14 mouse cellular contexts compared by ENCODE assay signal in the genomic region with DNA sequence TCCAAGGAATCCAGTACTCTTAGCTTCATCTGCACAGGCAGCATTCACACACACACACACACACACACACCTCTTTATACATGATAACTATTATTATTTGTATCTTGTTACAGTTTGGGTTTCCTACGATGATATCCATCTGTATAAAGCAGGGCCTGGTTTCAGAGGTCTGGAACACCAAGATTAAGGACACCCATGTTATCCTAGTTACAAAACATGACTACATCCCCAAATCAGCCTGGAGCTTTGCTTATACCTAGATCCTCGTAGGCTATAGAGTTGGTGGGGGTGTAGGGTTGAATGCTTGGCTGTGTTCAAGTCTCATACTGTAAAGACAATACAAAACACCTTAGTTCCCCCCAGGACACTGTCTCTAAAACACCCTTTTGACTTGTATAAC. TPM values are rescaled to one million over a fixed set of nuclear protein-coding genes. Genes with fewer than 3 reads are reported as not detected.
DNase-seq lines count a peak whose midpoint lies in the region; ATAC-seq and TF ChIP-seq lines count a peak whose summit lies in the region.
"Had no signal": no experiment of that assay in that cellular context is flagged by ENCODE, and none has a peak within 500 bp of the region (broad histone marks: within the 10 kb centered on the region; RNA-seq: fewer than 3 reads in every experiment).

No protein-coding gene starts in this region.

- no peaks in the 10 kb centered on the region for H3K36me3 ChIP-seq in heart, embryonic 13.5 days
- no peaks in the 10 kb centered on the region for H3K36me3 ChIP-seq in lung, embryonic 14.5 days (ENCODE audit: insufficient read depth)
- H3K36me3 ChIP-seq in embryonic facial prominence, embryonic 14.5 days (ENCODE audit: control insufficient read depth, insufficient read depth, low read length): no peaks in the 10 kb centered on the region
- no peaks in the 10 kb centered on the region for H3K36me3 ChIP-seq in myocyte (ENCODE audit: control insufficient read depth, insufficient read depth)
- H3K36me3 ChIP-seq: stomach, embryonic 15.5 days had no signal

- no peaks in the 10 kb centered on the region for H3K79me2 ChIP-seq in myocyte (ENCODE audit: control insufficient read depth, insufficient read depth)

- H3K4me3 ChIP-seq in heart, embryonic 13.5 days: no peak overlapping the region
- H3K4me3 ChIP-seq in lung, embryonic 14.5 days (ENCODE audit: low read depth, low read length): no peak overlapping the region
- H3K4me3 ChIP-seq in embryonic facial prominence, embryonic 14.5 days (ENCODE audit: low read depth, low read length): no peak overlapping the region
- no peak overlapping the region for H3K4me3 ChIP-seq in myocyte
- H3K4me3 ChIP-seq: erythroblast, embryonic 14.5 days; gastrocnemius, adult 2 months; stomach, embryonic 15.5 days had no signal

- DNase-seq in heart, postnatal 36 days: no peak
- no peak for DNase-seq in lung, embryonic 14.5 days
- no peak for DNase-seq in lung, adult 18-20 months
- DNase-seq in embryonic facial prominence, embryonic 14.5 days (ENCODE audit: low spot score): no peak
- DNase-seq in frontal cortex, postnatal 14 days (ENCODE audit: low spot score in 2 of 2): no peak
- DNase-seq: adrenal gland, adult 8-10 months; gastrocnemius, adult 2 months; kidney, adult 8-10 months had no signal

- no peaks in the 10 kb centered on the region for H3K9me3 ChIP-seq in heart, embryonic 13.5 days
- no peaks in the 10 kb centered on the region for H3K9me3 ChIP-seq in lung, embryonic 14.5 days (ENCODE audit: low read depth, low read length)
- no peaks in the 10 kb centered on the region for H3K9me3 ChIP-seq in embryonic facial prominence, embryonic 14.5 days (ENCODE audit: control insufficient read depth, low read length)
- H3K9me3 ChIP-seq: stomach, embryonic 15.5 days had no signal

- WGBS in heart, embryonic 13.5 days: 71% methylated on average over 2 of the region's 2 CpGs
- 67% methylated on average over 2 of the region's 2 CpGs for WGBS in lung, embryonic 14.5 days
- WGBS in embryonic facial prominence, embryonic 14.5 days: 63% methylated on average over 2 of the region's 2 CpGs

- H3ac ChIP-seq in myocyte (ENCODE audit: control insufficient read depth, insufficient read length): no peak overlapping the region

- no peak overlapping the region for H3K9ac ChIP-seq in heart, embryonic 13.5 days
- no peak overlapping the region for H3K9ac ChIP-seq in lung, embryonic 14.5 days
- H3K9ac ChIP-seq in embryonic facial prominence, embryonic 14.5 days (ENCODE audit: low read depth, low read length): no peak overlapping the region
- H3K9ac ChIP-seq: liver, embryonic 14.5 days; stomach, embryonic 15.5 days had no signal

- intact Hi-C loops in heart, postnatal 36 days (cut with DNase I): no loop called here

- H3K4me2 ChIP-seq in heart, embryonic 13.5 days: no peak overlapping the region
- H3K4me2 ChIP-seq in lung, embryonic 14.5 days: no peak overlapping the region
- H3K4me2 ChIP-seq in embryonic facial prominence, embryonic 14.5 days (ENCODE audit: low read depth, low read length): no peak overlapping the region
- peak overlapping the region; percentile 70 for H3K4me2 ChIP-seq in myocyte (ENCODE audit: low read depth)
- H3K4me2 ChIP-seq: stomach, embryonic 15.5 days had no signal

- no peaks in the 10 kb centered on the region for H3K27me3 ChIP-seq in heart, embryonic 13.5 days (replicated peaks)
- H3K27me3 ChIP-seq in lung, embryonic 14.5 days (ENCODE audit: insufficient read depth, low read length): no peaks in the 10 kb centered on the region
- H3K27me3 ChIP-seq in embryonic facial prominence, embryonic 14.5 days (replicated peaks; ENCODE audit: control insufficient read depth, insufficient read depth, low read length): no peaks in the 10 kb centered on the region
- no peaks in the 10 kb centered on the region for H3K27me3 ChIP-seq in myocyte (ENCODE audit: control insufficient read depth, insufficient read depth, insufficient read length)
- H3K27me3 ChIP-seq: stomach, embryonic 15.5 days had no signal

- H3K27ac ChIP-seq in heart, embryonic 13.5 days (replicated peaks): peak overlapping the region; percentile 84
- peak overlapping the region; percentile 82; the same call in 1 of the 2 replicates for H3K27ac ChIP-seq in lung, embryonic 14.5 days (ENCODE audit: low read depth)
- peak overlapping the region; percentile 42; the same call in 1 of the 2 replicates for H3K27ac ChIP-seq in embryonic facial prominence, embryonic 14.5 days (replicated peaks; ENCODE audit: low read depth, low read length)
- H3K27ac ChIP-seq: gastrocnemius, adult 2 months; liver, embryonic 14.5 days; stomach, embryonic 15.5 days had no signal

- ATAC-seq in heart, embryonic 13.5 days (ENCODE audit: extremely low read depth, insufficient number of reproducible peaks, low FRiP score, low TSS enrichment): no peak
- ATAC-seq in lung, embryonic 14.5 days (ENCODE audit: insufficient read depth): no peak
- no peak for ATAC-seq in embryonic facial prominence, embryonic 14.5 days (ENCODE audit: low read depth)
- ATAC-seq: forebrain, embryonic 16.5 days had no signal

- TF ChIP-seq CTCF in lung, embryonic 14.5 days (IDR thresholded peaks at IDR 0.05; ENCODE audit: low read depth): no peak

- peaks cover 64% of the 10 kb centered on the region for H3K4me1 ChIP-seq in heart, embryonic 13.5 days
- peaks cover 29% of the 10 kb centered on the region for H3K4me1 ChIP-seq in lung, embryonic 14.5 days (ENCODE audit: insufficient read depth)
- H3K4me1 ChIP-seq in embryonic facial prominence, embryonic 14.5 days (ENCODE audit: control insufficient read depth, insufficient read depth, low read length): peaks cover 22% of the 10 kb centered on the region

- no peak for TF ChIP-seq POLR2A in myocyte (IDR thresholded peaks at IDR 0.05; ENCODE audit: insufficient read length, low read depth)

TF ChIP-seq in myocyte, 11 proteins besides CTCF, POLR2A, EP300 and RAD21:
- TF ChIP-seq MYOG (IDR thresholded peaks at IDR 0.05; ENCODE audit: control insufficient read depth in 1 of 3, insufficient read depth in 1 of 3, insufficient read length in 2 of 3, low read depth in 2 of 3) (no peak), MAX (IDR thresholded peaks at IDR 0.05; ENCODE audit: low read depth) (no peak), CEBPB (IDR thresholded peaks at IDR 0.05; ENCODE audit: insufficient read depth, poor library complexity, severe bottlenecking) (no peak)

RNA-seq across cellular contexts. Expression of gene Tpm1, which starts 56.0 kb away (rescaled TPM):
- 3,954 and 4,354 TPM in 2 replicates for polyA plus RNA-seq in heart, embryonic 13.5 days (2015; fragmentation: Nextera tagmentation; extraction: Ambion mirVana)
- over 10,000 TPM; 11,452 to 11,878 TPM for total RNA-seq in heart, postnatal 36 days (2021)
- 635 and 725 TPM in 2 replicates for polyA plus RNA-seq in lung, embryonic 14.5 days (2014; fragmentation: Nextera tagmentation; extraction: Ambion mirVana)
- polyA plus RNA-seq in embryonic facial prominence, embryonic 14.5 days (2014; fragmentation: Nextera tagmentation; extraction: Ambion mirVana): 985 and 1,264 TPM in 2 replicates
- 1,921 TPM for polyA plus RNA-seq in myocyte (2012; fragmentation: generic; extraction: Trizol)
